Mouse (Mus musculus) layer of hippocampus, postnatal 36 days (tissue): Measurements from ENCODE around the gene Nprl2. TPM values are rescaled to one million over a fixed set of nuclear protein-coding genes. Genes with fewer than 3 reads are reported as not detected.
"Not testable (repeated sequence)": the region's sequence is repeated elsewhere in the genome, so short reads cannot be mapped to it uniquely, and the experiment has no call there.

Experiments used
- DNase-seq, 2 experiments: peaks; one replicate each; pipeline ENCODE4 v3.0.0; 2022
- total RNA-seq, 2 experiments: library from RNA; stranded (reverse); gene quantifications; 2 replicates each; pipeline ENCODE4 v1.2.3; 2021

Nprl2 gene
- total RNA-seq, 2 experiments from 2014 or later = 39.7 to 47.9 TPM

GRCm38 (mm10) chr9:107553541-107554318 is 11.7 kb downstream of the Nprl2 start:
- DNase-seq = no peak

DNA sequence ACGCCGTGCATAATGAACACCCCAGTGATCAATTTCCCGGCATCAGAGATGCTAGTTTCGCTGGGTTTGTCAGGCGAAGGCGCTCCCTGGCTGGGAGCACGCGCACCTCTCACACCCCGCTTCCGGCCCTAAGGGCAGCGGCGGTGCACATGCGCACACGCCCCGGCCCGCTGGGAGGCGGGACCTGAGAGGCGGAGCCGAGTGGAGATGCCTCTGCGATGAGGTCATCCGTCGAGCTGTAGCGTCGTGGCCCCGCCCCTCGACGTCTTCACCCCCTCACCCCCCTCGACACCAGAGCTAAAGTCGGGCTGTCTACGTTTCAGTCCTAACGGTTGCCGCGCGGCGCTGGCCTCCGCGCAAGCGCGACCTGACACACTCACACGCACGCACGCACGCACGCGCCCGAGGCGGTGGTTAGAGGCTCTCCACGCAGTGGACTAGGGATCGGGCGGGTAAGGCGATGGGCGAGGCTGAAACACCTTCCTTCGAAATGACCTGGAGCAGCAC is 12.3 kb downstream of the Nprl2 start:
- DNase-seq = peak; percentile 91

DNA sequence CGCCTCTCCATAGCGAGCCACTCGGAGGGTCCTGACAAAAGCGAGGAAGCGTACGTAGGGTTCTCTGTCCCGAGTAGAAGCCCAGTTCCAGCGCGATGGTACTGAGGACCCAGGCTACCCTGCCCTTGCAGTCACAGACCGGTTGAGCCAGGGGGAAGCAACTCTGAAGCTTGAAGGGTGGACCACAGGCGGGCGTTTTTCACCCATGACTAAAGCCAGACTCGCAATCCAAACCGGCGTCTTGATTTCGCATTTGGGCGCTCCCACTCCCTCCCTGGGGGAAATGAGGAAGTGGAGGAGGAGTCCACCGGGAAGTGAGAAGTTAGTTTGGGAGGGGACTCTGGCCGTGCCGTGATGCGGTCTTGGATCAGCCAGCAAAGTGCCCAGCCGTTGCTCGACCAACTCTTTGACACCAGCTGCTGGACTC is 13.0 kb downstream of the Nprl2 start:
- DNase-seq = no peak

- no peak for DNase-seq
These were observed 13.7 kb downstream of the Nprl2 start for GRCm38 (mm10) chr9:107555701-107556100.

DNA sequence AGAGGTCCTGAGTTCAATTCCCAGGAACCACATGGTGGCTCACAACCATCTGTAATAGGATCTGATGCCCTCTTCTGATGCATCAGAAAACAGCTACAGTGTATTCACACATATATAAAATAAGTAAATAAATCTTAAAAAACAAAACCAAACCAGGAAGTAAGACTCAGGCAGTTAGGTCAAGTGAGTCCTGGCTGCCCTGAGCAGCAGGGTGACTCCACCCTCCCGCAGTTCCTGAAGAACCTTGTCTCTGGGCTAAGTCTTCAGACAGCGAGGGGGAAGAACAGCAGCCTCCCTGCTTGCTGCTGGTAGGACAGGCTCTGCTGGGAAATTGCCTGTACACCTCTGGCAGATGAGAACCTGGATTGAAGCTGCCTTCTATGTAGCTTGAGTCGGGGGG is 14.3 kb downstream of the Nprl2 start:
- no peak for DNase-seq

- peak; percentile 94 to 95 for DNase-seq
These were observed 21.1 kb downstream of the Nprl2 start, which contains the start of gene Tusc2 for GRCm38 (mm10) chr9:107563029-107563581. Gene Tusc2 (plus strand): TSS chr9:107563255.

DNA sequence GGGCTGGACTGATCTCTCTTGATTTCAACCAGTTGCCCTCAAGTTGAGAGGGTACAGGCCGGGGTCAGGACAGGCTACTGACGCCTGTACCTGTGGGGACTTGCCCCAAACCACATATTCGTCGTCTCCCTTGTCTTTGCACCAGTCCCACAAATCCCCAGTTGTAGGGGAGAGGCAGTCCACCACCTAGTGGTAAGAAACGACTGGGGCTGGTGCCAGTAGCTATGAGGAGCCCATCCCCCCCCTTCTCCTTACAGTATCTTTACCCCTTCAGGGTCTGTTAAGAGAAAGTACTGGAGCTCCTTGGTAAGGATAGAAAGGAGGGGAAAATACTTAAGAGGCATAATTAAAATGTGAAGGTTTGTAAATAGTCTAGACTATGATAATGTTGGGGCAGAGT is 23.5 kb downstream of the Nprl2 start:
- not testable (repeated sequence) for DNase-seq

GRCm38 (mm10) chr9:107566041-107566709 is 24.1 kb downstream of the Nprl2 start:
- DNase-seq = peak in 1 of 2 experiments; percentile 55

DNA sequence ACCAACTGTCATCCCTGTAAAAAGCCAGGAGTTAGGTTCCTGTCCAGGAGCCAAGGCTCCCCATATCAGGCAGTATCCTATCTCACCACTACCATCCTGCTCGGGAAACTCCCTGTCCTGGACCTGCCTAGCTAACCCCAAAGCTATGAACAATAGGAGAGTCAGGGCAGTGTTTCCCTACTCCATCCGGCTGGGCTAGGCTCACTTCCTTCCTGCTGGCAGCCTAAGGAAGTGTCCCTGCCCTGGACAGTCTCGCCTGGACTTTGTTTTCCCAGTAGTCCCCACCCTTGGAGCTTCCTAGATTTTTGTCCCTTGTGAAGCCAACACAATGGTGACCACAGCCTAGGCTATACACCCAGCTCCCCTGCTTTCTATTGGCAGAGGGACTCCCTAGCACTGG is 24.8 kb downstream of the Nprl2 start:
- no peak for DNase-seq

GRCm38 (mm10) chr9:107567702-107568319 is 25.8 kb downstream of the Nprl2 start, which contains the start of gene Hyal2:
Gene Hyal2 (plus strand): TSS chr9:107567945.
- no peak for DNase-seq

GRCm38 (mm10) chr9:107568331-107569261 is 26.6 kb downstream of the Nprl2 start:
- DNase-seq = peak; percentile 80 to 81

DNA sequence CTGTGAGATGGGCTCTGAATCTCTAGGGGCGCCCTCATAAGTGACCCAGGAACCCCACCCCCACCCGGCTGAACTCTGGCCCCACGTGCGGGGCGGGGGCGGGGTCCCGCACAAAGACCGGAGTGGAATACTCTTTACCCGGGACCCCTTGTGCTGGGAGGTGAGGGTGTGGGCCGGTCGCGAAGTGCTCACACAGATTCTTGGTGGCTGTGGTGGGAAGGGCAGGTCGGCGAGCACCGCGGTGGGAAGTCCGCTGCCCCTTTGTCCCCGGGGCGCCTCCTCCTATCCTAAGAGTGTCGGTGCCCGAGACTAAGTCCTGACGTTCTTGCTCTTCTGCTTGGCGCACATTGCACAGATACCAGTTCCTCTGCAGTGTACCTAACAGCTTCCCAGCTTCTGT is 27.2 kb downstream of the Nprl2 start:
- DNase-seq = no peak

GRCm38 (mm10) chr9:107570016-107570415 is 28.0 kb downstream of the Nprl2 start:
- no peak for DNase-seq

DNA sequence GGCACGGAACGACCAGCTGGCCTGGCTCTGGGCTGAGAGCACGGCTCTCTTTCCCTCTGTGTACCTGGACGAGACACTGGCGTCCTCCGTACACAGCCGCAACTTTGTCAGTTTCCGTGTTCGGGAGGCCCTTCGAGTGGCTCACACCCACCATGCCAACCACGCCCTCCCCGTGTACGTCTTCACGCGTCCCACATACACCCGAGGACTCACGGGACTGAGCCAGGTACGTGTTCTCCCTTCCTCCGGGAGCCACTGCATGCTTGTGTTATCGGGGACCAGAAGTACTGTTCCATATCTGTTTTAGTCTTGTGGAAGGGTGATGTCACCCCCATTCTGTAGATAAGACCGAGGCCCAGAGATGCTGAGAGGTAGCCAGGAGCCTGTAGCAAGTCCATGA is 28.8 kb downstream of the Nprl2 start:
- no peak for DNase-seq

GRCm38 (mm10) chr9:107571534-107572326 is 29.7 kb downstream of the Nprl2 start:
- no peak for DNase-seq

GRCm38 (mm10) chr9:107572327-107572662 is 30.3 kb downstream of the Nprl2 start:
- no peak for DNase-seq

DNA sequence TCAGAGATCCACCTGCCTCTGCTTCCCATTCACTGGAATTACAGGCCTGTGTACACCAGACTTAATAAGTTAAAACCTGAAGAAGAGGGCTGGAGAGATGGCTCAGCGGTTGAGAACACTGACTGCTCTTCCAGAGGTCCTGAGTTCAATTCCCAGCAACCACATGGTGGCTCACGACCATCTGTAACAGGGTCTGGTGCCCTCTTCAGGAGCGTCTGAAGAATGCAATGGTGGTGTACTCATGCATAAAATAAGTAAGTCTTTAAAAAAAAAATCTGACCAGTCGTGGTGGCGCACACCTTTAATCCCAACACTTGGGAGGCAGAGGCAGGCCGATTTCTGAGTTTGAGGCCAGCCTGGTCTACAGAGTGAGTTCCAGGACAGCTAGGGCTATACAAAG is 31.7 kb downstream of the Nprl2 start:
- not testable (repeated sequence) for DNase-seq

DNA sequence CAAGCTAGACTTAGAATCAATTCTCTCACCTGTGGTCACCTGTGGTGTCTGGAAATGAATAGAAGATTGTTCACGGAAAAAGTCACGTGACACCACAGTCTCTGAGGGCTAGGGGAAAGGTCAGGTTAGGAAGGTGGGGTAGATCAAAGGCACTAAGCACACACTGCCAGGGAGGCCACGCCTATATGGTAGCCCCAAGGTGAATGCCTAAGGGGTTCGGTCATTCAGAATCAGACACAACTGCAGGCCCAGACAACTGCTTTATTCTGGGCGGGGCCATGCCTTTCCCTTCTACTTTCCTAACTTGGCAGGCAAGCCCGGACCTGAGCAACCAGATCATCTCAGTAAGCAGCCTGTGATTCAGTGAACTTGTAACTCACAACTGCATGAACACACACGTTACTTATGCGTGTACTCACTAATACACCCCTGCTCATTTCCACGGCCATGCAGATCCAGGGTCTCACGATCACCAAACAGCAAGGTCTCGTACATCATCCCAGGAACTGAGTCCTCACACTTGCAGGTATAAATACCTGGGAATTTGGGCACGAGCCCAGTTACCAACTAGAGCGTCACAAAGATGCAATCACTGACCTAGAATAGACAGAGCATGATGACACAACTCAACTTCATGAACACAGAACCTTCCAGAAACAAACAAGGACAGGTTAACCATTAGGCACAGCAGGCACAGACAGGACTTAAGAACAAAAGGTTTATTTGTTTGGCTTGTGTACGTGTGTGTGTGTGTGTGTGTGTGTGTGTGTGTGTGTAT is 33.7 kb downstream of the Nprl2 start:
- no peak for DNase-seq

GRCm38 (mm10) chr9:107576357-107577107 is 34.5 kb downstream of the Nprl2 start, which contains the start of gene Hyal1:
Gene Hyal1 (plus strand): TSS chr9:107576927.
- peak; percentile 47 to 49 for DNase-seq
